Mouse (Mus musculus) liver, adult 2 months (tissue): ENCODE measurements around the gene Osbp2.

Experiments used
- CTCF ChIP-seq: fragments of 200-500 bp; IDR thresholded peaks from 2 replicates; pipeline ENCODE4 v1.5.1; 2011; ENCODE audit warnings: low read depth, low read length, control low read depth
- POLR2A ChIP-seq: fragments of 200-500 bp; IDR thresholded peaks from 2 replicates; pipeline ENCODE4 v1.6.1; 2011; ENCODE audit warnings: low read length, control low read depth; ENCODE audit not compliant: insufficient read depth; ENCODE audit errors: extremely low read depth

DNA sequence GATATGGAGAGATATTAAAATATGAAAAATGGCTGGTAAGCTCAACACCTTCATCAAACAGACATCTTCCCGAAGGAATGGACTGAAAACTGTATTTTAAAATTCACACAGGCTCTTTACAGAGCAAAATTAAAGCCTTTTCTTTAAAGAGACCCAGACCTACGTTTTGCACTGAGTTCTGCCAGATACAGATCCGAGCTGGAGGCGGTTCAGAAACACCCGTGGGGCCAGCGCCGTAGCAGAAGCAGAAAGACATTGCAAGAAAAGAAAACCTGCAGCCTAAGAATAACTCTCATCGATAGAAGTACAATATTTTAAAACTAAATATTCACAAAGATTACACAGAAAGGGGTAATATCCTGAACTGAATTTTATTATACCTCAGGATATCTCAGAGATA, 121.3 kb downstream of the Osbp2 start:
- TF ChIP-seq CTCF (no peak), POLR2A (no peak)
